Mouse (Mus musculus): ENCODE data around the gene Cx3cl1.

DNA sequence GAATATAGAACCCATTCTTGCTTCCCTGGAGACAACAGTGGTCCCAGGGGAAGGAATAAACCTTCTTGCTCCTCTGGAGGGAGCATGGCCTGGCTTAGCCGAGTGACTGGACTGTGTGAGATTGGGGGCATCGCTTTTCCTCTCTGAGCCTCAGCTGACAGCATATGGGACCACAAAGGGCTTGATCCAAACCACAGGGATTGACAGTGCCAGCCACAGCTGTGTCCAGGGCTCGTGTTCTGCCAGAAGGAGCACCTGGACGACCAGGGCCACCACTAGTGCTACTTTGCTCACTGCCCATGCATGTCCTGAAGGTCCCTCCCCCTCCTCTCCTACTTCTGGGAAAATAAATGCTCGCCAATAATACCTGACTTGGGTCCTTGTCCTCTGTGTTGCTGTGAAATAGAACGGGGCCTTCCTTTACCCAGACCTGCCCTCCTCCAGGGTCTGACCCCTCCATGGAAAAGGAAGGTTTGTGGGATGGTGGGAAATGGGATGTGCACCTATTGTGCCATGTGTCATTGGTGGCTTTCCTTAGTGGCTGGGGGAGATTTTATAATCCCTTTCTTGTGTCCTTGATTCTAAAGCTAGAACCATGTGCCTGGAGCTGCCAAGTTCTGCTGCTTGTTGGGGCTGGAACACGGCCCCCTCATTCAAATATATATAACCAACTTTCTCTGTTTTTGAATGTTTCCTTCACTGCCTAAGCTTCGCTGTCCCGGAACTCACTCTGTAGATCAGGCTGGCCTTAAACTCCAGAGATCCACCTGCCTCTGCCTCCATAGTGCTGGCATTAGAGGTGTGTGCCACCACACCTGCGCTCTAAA is 20.6 kb upstream of the Cx3cl1 start:
- TF ChIP-seq CTCF (IDR thresholded peaks at IDR 0.05; ENCODE audit: borderline replicate concordance, insufficient read depth, low read depth, low read length), result no peak
- TF ChIP-seq POLR2A (IDR thresholded peaks at IDR 0.05; ENCODE audit: borderline replicate concordance, insufficient read depth, low read length), result no peak

All from cerebellum, adult 2 months (tissue).